Mouse (Mus musculus) hindbrain, embryonic 14.5 days (tissue): ENCODE data around the gene Abcc8. TPM values are rescaled to one million over a fixed set of nuclear protein-coding genes. Genes with fewer than 3 reads are reported as not detected.

Experiments
- ATAC-seq: fragments of 200-750 bp; cut with Nextera tagmentation; 2 replicates; pipeline ENCODE4 v1.8.0; 2017; ENCODE audit warnings: moderate number of reproducible peaks, mild to moderate bottlenecking, moderate TSS enrichment, moderate library complexity; ENCODE audit not compliant: low FRiP score
- DNase-seq: peaks from one replicate; pipeline ENCODE4 v3.0.0-alpha.2; 2015; ENCODE audit warnings: low spot score
- H3K27ac ChIP-seq: fragments of 300-500 bp; sonication (generic); 2 replicates; pipeline ENCODE4 v1.5.1; 2014; ENCODE audit warnings: mild to moderate bottlenecking, moderate library complexity
- H3K27me3 ChIP-seq: fragments of 300-500 bp; sonication (generic); 2 replicates; pipeline ENCODE4 v1.6.1; 2014; ENCODE audit warnings: mild to moderate bottlenecking, low read length, mixed read lengths; ENCODE audit not compliant: control insufficient read depth, insufficient read depth
- H3K36me3 ChIP-seq: fragments of 300-500 bp; sonication (generic); replicated peaks from 2 replicates; pipeline ENCODE4 v1.6.1; 2014; ENCODE audit not compliant: control insufficient read depth, insufficient read depth
- H3K4me1 ChIP-seq: fragments of 300-500 bp; sonication (generic); replicated peaks from 2 replicates; pipeline ENCODE4 v1.6.1; 2014; ENCODE audit warnings: antibody characterized with exemption, low read length, mixed read lengths; ENCODE audit not compliant: control insufficient read depth, insufficient read depth
- H3K4me2 ChIP-seq: fragments of 300-500 bp; sonication (generic); replicated peaks from 2 replicates; pipeline ENCODE4 v1.6.1; 2014; ENCODE audit warnings: mild to moderate bottlenecking, moderate library complexity
- H3K4me3 ChIP-seq: fragments of 300-500 bp; sonication (generic); replicated peaks from 2 replicates; pipeline ENCODE4 v1.5.1; 2014; ENCODE audit warnings: mild to moderate bottlenecking, low read length
- H3K9ac ChIP-seq: fragments of 300-500 bp; sonication (generic); 2 replicates; pipeline ENCODE4 v1.6.1; 2014
- H3K9me3 ChIP-seq: fragments of 300-500 bp; sonication (generic); 2 replicates; pipeline ENCODE4 v1.6.1; 2016; ENCODE audit warnings: low read length; ENCODE audit not compliant: control insufficient read depth
- WGBS: fragments of 180-500 bp; shearing (Covaris S2); extraction: QIAGEN DNeasy Blood & Tissue Kit; methylation state at CpG from one replicate; pipeline ENCODE4 v1.1.7; 2014; 5-methylcytosine and 5-hydroxymethylcytosine counted together
- polyA plus RNA-seq: library from polyadenylated mRNA; unstranded; fragments of >200 nt; fragmentation: Nextera tagmentation; extraction: Ambion mirVana; gene quantifications from 2 replicates; pipeline ENCODE4 v1.2.1, GENCODE M21; 2014

Abcc8 gene
- polyA plus RNA-seq, 1 experiment from 2014 or later: 13.8 TPM

DNA sequence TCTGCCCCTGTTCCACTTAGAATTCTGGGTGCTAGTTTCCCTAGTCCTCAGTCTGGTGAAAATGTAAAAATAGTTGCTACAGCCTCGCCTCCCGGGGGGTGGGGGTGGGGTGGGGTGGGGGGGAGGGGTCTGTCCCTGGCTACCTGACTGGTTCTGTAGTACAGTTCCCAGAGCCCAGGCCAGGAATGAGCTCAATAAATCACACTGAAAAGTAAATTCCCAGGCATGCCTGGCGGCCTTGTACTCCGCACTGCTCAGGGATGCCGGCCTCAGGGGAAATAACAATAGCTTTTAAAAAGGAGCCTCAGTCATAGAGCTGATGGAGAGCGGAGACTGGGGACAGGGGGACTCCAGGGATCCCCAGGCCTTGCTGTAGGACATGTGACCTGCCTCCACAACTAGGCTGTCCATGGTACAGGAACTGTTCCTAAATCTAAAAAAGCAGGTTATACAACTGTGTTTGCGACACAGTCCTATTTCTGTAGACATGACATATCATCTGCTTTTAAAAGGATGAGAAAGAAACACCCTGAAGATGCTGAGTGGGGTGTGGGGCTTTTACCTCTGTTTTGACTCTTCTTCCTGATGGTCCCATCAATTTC, 41.4 kb downstream of the Abcc8 start:
- DNase-seq (no peak), ATAC-seq (no peak)
- no peaks in the 10 kb centered on the region for H3K9me3 ChIP-seq
- H3K27me3 ChIP-seq: no peaks in the 10 kb centered on the region
- no peaks in the 10 kb centered on the region for H3K36me3 ChIP-seq
- H3K9ac ChIP-seq: no peak overlapping the region
- no peak overlapping the region for H3K4me3 ChIP-seq
- peaks cover 5% of the 10 kb centered on the region for H3K4me1 ChIP-seq
- WGBS: 29% methylated on average over 7 of the region's 7 CpGs
- no peak overlapping the region for H3K4me2 ChIP-seq
- no peak overlapping the region for H3K27ac ChIP-seq

DNA sequence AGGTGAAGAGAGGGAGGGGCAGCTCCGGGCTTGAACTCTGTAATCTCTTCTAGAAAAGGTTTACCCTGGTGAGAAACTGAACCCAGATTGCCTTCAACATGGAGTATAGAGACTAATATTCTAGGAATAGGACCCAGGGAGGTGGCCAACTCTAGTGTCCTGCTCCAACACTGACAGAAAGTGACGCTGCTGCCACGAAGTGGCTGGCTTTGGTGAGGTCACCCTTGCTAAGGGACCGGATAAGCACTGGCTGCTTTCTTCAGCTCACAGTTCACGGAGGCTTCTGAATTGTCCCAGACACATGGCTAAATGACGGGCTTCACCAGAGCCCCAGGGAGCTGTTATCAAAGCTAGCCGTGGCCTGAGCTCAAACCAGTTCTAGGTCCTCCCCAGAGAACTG, 46.0 kb downstream of the Abcc8 start:
- no peaks in the 10 kb centered on the region for H3K36me3 ChIP-seq
- no peak overlapping the region for H3K27ac ChIP-seq
- no peak overlapping the region for H3K4me2 ChIP-seq
- H3K27me3 ChIP-seq: no peaks in the 10 kb centered on the region
- no peak overlapping the region for H3K4me3 ChIP-seq
- WGBS: 31% methylated on average over 7 of the region's 7 CpGs
- ATAC-seq (no peak), DNase-seq (no peak)
- no peak overlapping the region for H3K9ac ChIP-seq
- no peaks in the 10 kb centered on the region for H3K9me3 ChIP-seq
- peaks cover 15% of the 10 kb centered on the region for H3K4me1 ChIP-seq

GRCm38 (mm10) chr7:46132229-46132628, 47.6 kb downstream of the Abcc8 start:
- Histone ChIP-seq H3K9me3 (no peaks in the 10 kb centered on the region), H3K27me3 (no peaks in the 10 kb centered on the region), H3K36me3 (no peaks in the 10 kb centered on the region), H3K27ac (no peak overlapping the region), H3K4me1 (peaks cover 15% of the 10 kb centered on the region), H3K9ac (no peak overlapping the region), H3K4me2 (no peak overlapping the region), H3K4me3 (no peak overlapping the region)
- 87% methylated on average over 12 of the region's 12 CpGs for WGBS
- DNase-seq: no peak
- ATAC-seq: no peak

GRCm38 (mm10) chr7:46131806-46132205, 48.0 kb downstream of the Abcc8 start:
- H3K27me3 ChIP-seq: no peaks in the 10 kb centered on the region
- no peak overlapping the region for H3K4me2 ChIP-seq
- H3K27ac ChIP-seq: no peak overlapping the region
- ATAC-seq (no peak), DNase-seq (no peak)
- 52% methylated on average over 8 of the region's 8 CpGs for WGBS
- H3K4me3 ChIP-seq: no peak overlapping the region
- H3K4me1 ChIP-seq: peaks cover 15% of the 10 kb centered on the region
- no peaks in the 10 kb centered on the region for H3K9me3 ChIP-seq
- H3K9ac ChIP-seq: no peak overlapping the region
- no peaks in the 10 kb centered on the region for H3K36me3 ChIP-seq

DNA sequence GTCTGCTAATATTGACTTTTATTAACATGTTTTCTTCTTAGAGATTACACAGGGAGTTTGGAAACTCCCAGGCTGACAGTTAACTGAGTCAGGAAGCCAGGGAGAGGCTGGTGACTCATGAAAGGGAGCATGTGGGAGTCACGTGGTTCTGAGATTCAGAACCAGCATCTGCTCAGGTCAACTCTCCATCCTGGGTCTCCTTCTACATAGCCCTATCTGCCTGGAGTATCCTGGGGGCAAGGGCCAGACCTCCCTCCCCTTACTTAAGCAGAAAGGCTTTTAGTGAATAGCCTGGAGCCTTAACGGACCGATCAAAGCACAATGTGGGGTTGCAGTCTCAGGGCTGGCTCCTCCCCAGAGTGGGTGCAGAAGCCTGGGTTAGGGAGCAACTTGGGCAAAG, 48.6 kb downstream of the Abcc8 start:
- no peaks in the 10 kb centered on the region for H3K9me3 ChIP-seq
- WGBS: 25% methylated on average over 3 of the region's 3 CpGs
- H3K36me3 ChIP-seq: no peaks in the 10 kb centered on the region
- no peak for DNase-seq
- H3K9ac ChIP-seq: no peak overlapping the region
- no peak overlapping the region for H3K4me3 ChIP-seq
- no peak overlapping the region for H3K27ac ChIP-seq
- ATAC-seq: no peak
- H3K27me3 ChIP-seq: no peaks in the 10 kb centered on the region
- peaks cover 15% of the 10 kb centered on the region for H3K4me1 ChIP-seq
- H3K4me2 ChIP-seq: no peak overlapping the region

GRCm38 (mm10) chr7:46130723-46131122, 49.1 kb downstream of the Abcc8 start:
- Histone ChIP-seq H3K4me3 (no peak overlapping the region), H3K27ac (no peak overlapping the region), H3K36me3 (no peaks in the 10 kb centered on the region), H3K9ac (no peak overlapping the region), H3K4me1 (peaks cover 15% of the 10 kb centered on the region), H3K9me3 (no peaks in the 10 kb centered on the region), H3K27me3 (no peaks in the 10 kb centered on the region), H3K4me2 (no peak overlapping the region)
- DNase-seq (no peak), ATAC-seq (no peak)
- WGBS: 83% methylated on average over 7 of the region's 7 CpGs

GRCm38 (mm10) chr7:46129463-46130179, 50.2 kb downstream of the Abcc8 start:
- Histone ChIP-seq H3K9ac (no peak overlapping the region), H3K27me3 (no peaks in the 10 kb centered on the region), H3K4me1 (peaks cover 15% of the 10 kb centered on the region), H3K4me2 (no peak overlapping the region), H3K36me3 (no peaks in the 10 kb centered on the region), H3K9me3 (no peaks in the 10 kb centered on the region), H3K4me3 (no peak overlapping the region), H3K27ac (no peak overlapping the region)
- WGBS: 36% methylated on average over 7 of the region's 7 CpGs
- ATAC-seq: peak; percentile 25; the same call in 1 of the 2 replicates
- DNase-seq: no peak

- H3K4me2 ChIP-seq: no peak overlapping the region
- H3K4me1 ChIP-seq: 0 out of 2 replicates have a peak, but pooled peaks cover 13% of the 10 kb centered on the region
- H3K9me3 ChIP-seq: no peaks in the 10 kb centered on the region
- no peaks in the 10 kb centered on the region for H3K27me3 ChIP-seq
- no peaks in the 10 kb centered on the region for H3K36me3 ChIP-seq
- ATAC-seq (peak; percentile 67), DNase-seq (no peak)
- 19% methylated on average over 7 of the region's 7 CpGs for WGBS
- no peak overlapping the region for H3K9ac ChIP-seq
- peak overlapping the region; percentile 32; the same call in 1 of the 2 replicates for H3K27ac ChIP-seq
- H3K4me3 ChIP-seq: no peak overlapping the region
Measured at GRCm38 (mm10) chr7:46128196-46128595, 51.6 kb downstream of the Abcc8 start.

- ATAC-seq (no peak), DNase-seq (no peak)
- no peak overlapping the region for H3K9ac ChIP-seq
- H3K27ac ChIP-seq: no peak overlapping the region
- H3K36me3 ChIP-seq: no peaks in the 10 kb centered on the region
- WGBS: 85% methylated on average over 11 of the region's 11 CpGs
- peaks cover 13% of the 10 kb centered on the region; the same call in 1 of the 2 replicates for H3K4me1 ChIP-seq
- no peak overlapping the region for H3K4me2 ChIP-seq
- H3K27me3 ChIP-seq: no peaks in the 10 kb centered on the region
- H3K9me3 ChIP-seq: no peaks in the 10 kb centered on the region
- H3K4me3 ChIP-seq: no peak overlapping the region
Measured at GRCm38 (mm10) chr7:46125340-46125739, 54.5 kb downstream of the Abcc8 start.
